Mouse (Mus musculus) CD8-positive naive resting alpha-beta T cell, adult 57 days (primary cell): Measurements from ENCODE around the gene Olfr1024. TPM values are rescaled to one million over a fixed set of nuclear protein-coding genes. Genes with fewer than 3 reads are reported as not detected.

Source experiments
- total RNA-seq: library from RNA; stranded (reverse); gene quantifications from one replicate; pipeline ENCODE4 v1.2.4, GENCODE M21; 2023

Olfr1024 gene
- total RNA-seq: not detected

GRCm38 (mm10) chr2:85904952-85905351 lies at the start of gene Olfr1024:
Gene Olfr1024, minus strand, starts transcription at chr2:85905052.

GRCm38 (mm10) chr2:85950137-85950536 lies 45.3 kb upstream of the Olfr1024 start, which contains the start of gene Olfr1028:
Gene Olfr1028, plus strand, starts transcription at chr2:85950437.

GRCm38 (mm10) chr2:85921258-85921657 lies 16.4 kb upstream of the Olfr1024 start, which contains the start of gene Olfr1026:
Gene Olfr1026, plus strand, starts transcription at chr2:85921558.

GRCm38 (mm10) chr2:85914893-85915292 lies 10.0 kb upstream of the Olfr1024 start, which contains the start of gene Olfr1025-ps1:
Gene Olfr1025-ps1, plus strand, starts transcription at chr2:85915193.

GRCm38 (mm10) chr2:85885340-85885739 lies 19.5 kb downstream of the Olfr1024 start, which contains the start of gene Olfr1023:
Gene Olfr1023, plus strand, starts transcription at chr2:85885640.

GRCm38 (mm10) chr2:85868294-85868693 lies 36.6 kb downstream of the Olfr1024 start, which contains the start of gene Olfr1022:
Gene Olfr1022, plus strand, starts transcription at chr2:85868594.

Other genes with a start within 250 kb of the Olfr1024 start
- not detected for gene Olfr154, start 240.6 kb downstream of the Olfr1024 start, total RNA-seq
- not detected for gene Olfr1006, start 226.3 kb downstream of the Olfr1024 start, total RNA-seq
- gene Olfr1008, start 215.6 kb downstream of the Olfr1024 start, total RNA-seq: not detected
- gene Olfr1009, start 189.6 kb downstream of the Olfr1024 start, total RNA-seq: not detected
- gene Olfr1012, start 142.3 kb downstream of the Olfr1024 start, total RNA-seq: not detected
- not detected for gene Olfr1013, start 138.0 kb downstream of the Olfr1024 start, total RNA-seq
- gene Olfr1014, start 132.3 kb downstream of the Olfr1024 start, total RNA-seq: not detected
- not detected for gene Olfr1015, start 123.0 kb downstream of the Olfr1024 start, total RNA-seq
- gene Olfr1016, start 102.5 kb downstream of the Olfr1024 start, total RNA-seq: not detected
- gene Olfr1018, start 86.6 kb downstream of the Olfr1024 start, total RNA-seq: not detected
- not detected for gene Olfr1019, start 59.6 kb downstream of the Olfr1024 start, total RNA-seq
- not detected for gene Olfr1020, start 58.0 kb downstream of the Olfr1024 start, total RNA-seq
- not detected for gene Olfr1022, start 36.5 kb downstream of the Olfr1024 start, total RNA-seq
- gene Olfr1023, start 19.4 kb downstream of the Olfr1024 start, total RNA-seq: not detected
- gene Olfr1025-ps1, start 10.1 kb upstream of the Olfr1024 start, total RNA-seq: not detected
- not detected for gene Olfr1026, start 16.5 kb upstream of the Olfr1024 start, total RNA-seq
- gene Olfr1028, start 45.4 kb upstream of the Olfr1024 start, total RNA-seq: 0.18 TPM
- gene Olfr1029, start 68.8 kb upstream of the Olfr1024 start, total RNA-seq: not detected
- not detected for gene Olfr1030, start 74.2 kb upstream of the Olfr1024 start, total RNA-seq
- gene Olfr1031, start 85.3 kb upstream of the Olfr1024 start, total RNA-seq: not detected
- gene Olfr1032, start 100.5 kb upstream of the Olfr1024 start, total RNA-seq: not detected
- not detected for gene Olfr1033, start 115.6 kb upstream of the Olfr1024 start, total RNA-seq
- not detected for gene Olfr1034, start 140.8 kb upstream of the Olfr1024 start, total RNA-seq
- not detected for gene Olfr1036, start 168.9 kb upstream of the Olfr1024 start, total RNA-seq
- not detected for gene Olfr1037, start 182.3 kb upstream of the Olfr1024 start, total RNA-seq
- gene Olfr1039, start 230.9 kb upstream of the Olfr1024 start, total RNA-seq: not detected
- gene Olfr1040, start 241.7 kb upstream of the Olfr1024 start, total RNA-seq: not detected